Mouse (Mus musculus) megakaryocyte, embryonic 14.5 days (primary cell): Measurements from ENCODE around the gene Cyb561. TPM values are rescaled to one million over a fixed set of nuclear protein-coding genes. Genes with fewer than 3 reads are reported as not detected.

Experiments used
- H3K27me3 ChIP-seq: replicated peaks from 2 replicates; pipeline ENCODE3; 2012; ENCODE audit warnings: inconsistent platforms
- H3K36me3 ChIP-seq: replicated peaks from 2 replicates; pipeline ENCODE3; 2012; ENCODE audit warnings: low read length, inconsistent platforms, mixed read lengths
- H3K4me1 ChIP-seq: 2 replicates; pipeline ENCODE4 v1.6.1; 2012; ENCODE audit warnings: inconsistent platforms
- H3K4me3 ChIP-seq: replicated peaks from 2 replicates; pipeline ENCODE3; 2012; ENCODE audit warnings: moderate library complexity, mild to moderate bottlenecking, inconsistent platforms
- H3K9me3 ChIP-seq: 2 replicates; pipeline ENCODE4 v1.6.1; 2012; ENCODE audit warnings: inconsistent platforms
- FLI1 ChIP-seq: IDR thresholded peaks from 2 replicates; pipeline ENCODE4 v1.6.1; 2012; ENCODE audit warnings: low read length, inconsistent platforms, mixed read lengths
- GATA1 ChIP-seq: IDR thresholded peaks from 3 replicates; pipeline ENCODE4 v1.6.1; 2012; ENCODE audit warnings: mixed read lengths, low read length, inconsistent platforms, borderline replicate concordance
- polyA plus RNA-seq: library from polyadenylated mRNA; stranded (reverse); fragments of >175 nt; gene quantifications from 2 replicates; pipeline ENCODE4 v1.2.3, GENCODE M21; 2012; ENCODE audit warnings: low replicate concordance; ENCODE audit not compliant: insufficient read depth

Cyb561 gene
- not detected in 2 replicates for polyA plus RNA-seq

GRCm38 (mm10) chr11:105952911-105953386, at the start of gene Cyb561:
TSS of gene Cyb561 (minus strand) at chr11:105953336.
- Histone ChIP-seq H3K4me3 (peak within 1 kb of the TSS; percentile 16), H3K27me3 (peaks cover 76% of the 10 kb centered on the region), H3K4me1 (peaks cover 10% of the 10 kb centered on the region), H3K9me3 (no peaks in the 10 kb centered on the region), H3K36me3 (no peaks in the 10 kb centered on the region)
- TF ChIP-seq FLI1 (no peak), GATA1 (no peak)

DNA sequence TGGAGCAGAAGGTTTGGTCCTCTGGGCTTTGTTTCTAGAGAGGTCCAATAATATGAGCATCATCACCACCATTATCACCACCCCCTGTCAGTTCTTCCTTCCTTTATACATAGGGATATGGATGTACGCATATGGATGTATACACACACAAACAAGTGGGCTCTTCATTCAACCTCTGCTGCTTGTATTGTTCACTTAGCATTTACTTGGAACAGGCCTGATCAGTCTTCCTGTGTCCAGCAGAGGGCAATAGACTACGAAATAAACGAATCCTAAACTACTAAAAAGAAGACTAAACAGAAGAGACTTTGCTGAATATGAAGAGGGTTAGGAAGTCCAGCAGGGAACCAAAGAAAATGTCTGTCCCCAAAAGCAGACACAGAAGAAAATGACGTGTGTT, 48.6 kb upstream of the Cyb561 start:
- peaks cover 71% of the 10 kb centered on the region for H3K27me3 ChIP-seq
- no peaks in the 10 kb centered on the region for H3K4me1 ChIP-seq
- TF ChIP-seq GATA1 (no peak), FLI1 (no peak)
- no peaks in the 10 kb centered on the region for H3K9me3 ChIP-seq
- no peak overlapping the region for H3K4me3 ChIP-seq
- H3K36me3 ChIP-seq, result no peaks in the 10 kb centered on the region

DNA sequence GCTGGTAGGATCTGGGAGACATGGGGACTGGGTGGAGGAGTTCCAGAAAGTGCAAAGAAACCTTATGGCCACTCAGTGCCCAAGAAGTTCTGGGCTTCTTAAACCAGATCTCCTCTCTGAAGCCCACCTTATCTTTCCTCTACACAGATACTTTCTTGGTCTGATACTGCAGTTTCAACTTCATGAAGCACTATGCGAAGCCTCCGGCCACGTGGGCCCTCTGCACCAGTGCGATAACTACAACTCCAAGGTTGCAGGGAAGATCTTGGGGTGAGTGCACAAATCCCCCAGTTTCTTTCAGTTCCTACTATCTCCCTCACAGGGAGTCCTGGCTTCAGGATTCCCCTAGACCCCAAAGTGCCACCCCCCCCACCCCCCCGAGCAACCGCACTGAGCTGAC, 46.9 kb upstream of the Cyb561 start:
- Histone ChIP-seq H3K4me1 (no peaks in the 10 kb centered on the region), H3K36me3 (no peaks in the 10 kb centered on the region), H3K27me3 (peaks cover 72% of the 10 kb centered on the region), H3K9me3 (no peaks in the 10 kb centered on the region), H3K4me3 (no peak overlapping the region)
- TF ChIP-seq GATA1 (no peak), FLI1 (no peak)

GRCm38 (mm10) chr11:105994375-105994774, 41.2 kb upstream of the Cyb561 start, which contains the start of gene Ace3:
TSS of gene Ace3 (plus strand) at chr11:105994675.
- peaks cover 77% of the 10 kb centered on the region for H3K27me3 ChIP-seq
- H3K9me3 ChIP-seq, result no peaks in the 10 kb centered on the region
- TF ChIP-seq FLI1 (no peak), GATA1 (no peak)
- H3K4me3 ChIP-seq, result no peak within 1 kb of the TSS
- H3K4me1 ChIP-seq, result peaks cover 2% of the 10 kb centered on the region; the same call in 1 of the 2 replicates
- no peaks in the 10 kb centered on the region for H3K36me3 ChIP-seq

GRCm38 (mm10) chr11:105990231-105990630, 37.1 kb upstream of the Cyb561 start:
- Histone ChIP-seq H3K4me1 (peaks cover 19% of the 10 kb centered on the region; the same call in 1 of the 2 replicates), H3K4me3 (no peak overlapping the region), H3K27me3 (peaks cover 79% of the 10 kb centered on the region), H3K9me3 (no peaks in the 10 kb centered on the region), H3K36me3 (no peaks in the 10 kb centered on the region)
- TF ChIP-seq GATA1, result no peak

DNA sequence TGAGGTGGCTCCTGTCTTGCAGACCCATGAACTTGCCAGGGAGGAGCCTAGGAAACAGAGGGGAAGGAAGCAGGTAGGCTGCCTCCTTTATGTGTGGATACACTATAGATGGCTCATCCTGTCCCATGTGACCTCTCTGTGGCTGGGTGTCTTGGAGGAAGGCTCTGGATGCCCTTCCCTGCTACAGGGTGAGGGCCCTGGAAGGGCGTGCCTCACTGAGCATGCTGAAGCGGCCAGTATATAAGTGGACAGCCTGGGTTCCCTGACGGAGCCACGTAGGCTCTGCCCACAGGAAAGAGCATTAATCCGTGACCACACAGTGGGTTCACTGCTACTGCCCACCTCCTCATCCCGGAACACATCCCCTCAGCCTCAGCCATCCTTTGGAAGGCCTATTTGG, 36.3 kb upstream of the Cyb561 start:
- H3K4me1 ChIP-seq, result peaks cover 19% of the 10 kb centered on the region; the same call in 1 of the 2 replicates
- TF ChIP-seq GATA1, result no peak
- TF ChIP-seq FLI1, result no peak
- no peaks in the 10 kb centered on the region for H3K9me3 ChIP-seq
- no peak overlapping the region for H3K4me3 ChIP-seq
- H3K27me3 ChIP-seq, result peaks cover 79% of the 10 kb centered on the region
- no peaks in the 10 kb centered on the region for H3K36me3 ChIP-seq

GRCm38 (mm10) chr11:105987446-105987845, 34.3 kb upstream of the Cyb561 start:
- Histone ChIP-seq H3K27me3 (peaks cover 79% of the 10 kb centered on the region), H3K9me3 (no peaks in the 10 kb centered on the region), H3K36me3 (no peaks in the 10 kb centered on the region), H3K4me1 (peaks cover 19% of the 10 kb centered on the region; the same call in 1 of the 2 replicates), H3K4me3 (no peak overlapping the region)
- no peak for TF ChIP-seq GATA1
- TF ChIP-seq FLI1, result no peak

DNA sequence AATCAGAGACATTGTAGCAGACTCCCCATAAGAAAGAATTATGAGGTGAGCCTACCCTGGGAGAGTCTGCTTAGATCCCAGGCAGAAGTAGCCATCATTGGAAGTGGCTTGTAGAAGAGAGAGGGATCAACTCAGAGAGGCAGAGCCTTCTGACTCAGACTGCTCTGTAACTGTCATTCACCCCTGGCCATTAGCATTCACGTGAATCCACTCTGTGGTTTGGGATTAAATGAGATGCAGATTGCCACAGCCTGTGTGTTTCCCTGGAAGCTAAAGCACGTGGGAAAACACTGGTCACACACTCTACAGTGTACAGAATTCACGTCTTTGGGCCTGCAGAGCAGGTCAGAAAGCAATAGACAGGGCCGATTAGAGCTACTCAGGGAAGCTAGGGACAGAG, 31.3 kb upstream of the Cyb561 start:
- H3K27me3 ChIP-seq, result peaks cover 84% of the 10 kb centered on the region
- TF ChIP-seq GATA1, result no peak
- no peak for TF ChIP-seq FLI1
- no peaks in the 10 kb centered on the region for H3K36me3 ChIP-seq
- no peaks in the 10 kb centered on the region for H3K9me3 ChIP-seq
- H3K4me1 ChIP-seq, result peaks cover 18% of the 10 kb centered on the region; the same call in 1 of the 2 replicates
- H3K4me3 ChIP-seq, result no peak overlapping the region

- TF ChIP-seq FLI1 (no peak), GATA1 (no peak)
- no peak overlapping the region for H3K4me3 ChIP-seq
- no peaks in the 10 kb centered on the region for H3K9me3 ChIP-seq
- H3K4me1 ChIP-seq, result no peaks in the 10 kb centered on the region
- peaks cover 89% of the 10 kb centered on the region for H3K27me3 ChIP-seq
- no peaks in the 10 kb centered on the region for H3K36me3 ChIP-seq
These were observed 25.5 kb upstream of the Cyb561 start for GRCm38 (mm10) chr11:105978634-105979033.

GRCm38 (mm10) chr11:105978232-105978631, 25.1 kb upstream of the Cyb561 start:
- H3K4me3 ChIP-seq, result no peak overlapping the region
- TF ChIP-seq FLI1 (no peak), GATA1 (no peak)
- no peaks in the 10 kb centered on the region for H3K4me1 ChIP-seq
- no peaks in the 10 kb centered on the region for H3K9me3 ChIP-seq
- H3K27me3 ChIP-seq, result peaks cover 91% of the 10 kb centered on the region
- H3K36me3 ChIP-seq, result no peaks in the 10 kb centered on the region
